Mouse (Mus musculus): ENCODE measurements around the gene Sf1. TPM values are rescaled to one million over a fixed set of nuclear protein-coding genes. Genes with fewer than 3 reads are reported as not detected.

The Sf1 gene
- total RNA-seq, 2 experiments from 2014 or later, result 185 to 186 TPM

DNA sequence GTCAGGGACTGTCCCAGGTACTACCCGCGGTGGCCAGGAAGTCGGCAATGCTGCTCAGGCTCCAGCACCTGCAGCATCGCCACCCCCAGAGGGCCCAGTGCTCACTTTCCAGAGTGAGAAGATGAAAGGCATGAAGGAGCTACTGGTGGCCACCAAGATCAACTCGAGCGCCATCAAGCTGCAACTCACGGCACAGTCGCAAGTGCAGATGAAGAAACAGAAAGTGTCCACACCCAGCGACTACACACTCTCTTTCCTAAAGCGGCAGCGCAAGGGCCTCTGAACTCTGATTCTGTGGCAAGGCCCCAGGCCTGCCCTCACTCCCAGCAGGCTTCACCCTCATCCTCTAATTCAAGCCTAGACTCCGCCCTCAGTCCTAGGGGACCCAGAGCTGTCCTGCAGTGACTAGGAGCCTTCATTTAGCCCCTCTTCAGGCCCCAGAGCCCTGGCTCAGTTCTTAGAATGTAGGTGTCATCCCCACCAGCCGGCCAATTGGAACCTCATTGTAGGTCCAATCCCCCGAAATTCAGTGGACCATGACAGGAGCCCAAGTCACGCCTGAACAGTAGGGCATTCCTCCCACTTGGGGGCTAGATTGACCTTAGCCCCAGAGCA is 23.5 kb upstream of the Sf1 start:
- DNase-seq (ENCODE audit: low spot score in 2 of 2), result no peak
- intact Hi-C loops (cut with DNase I), result loop anchor here (10.0 kb wide), 1 partner anchor 255 kb away; the partner anchor contains the start of genes Cdca5, Gm28374, Tmem262 and Zfpl1

- peak in 1 of 2 experiments; percentile 66 for DNase-seq (ENCODE audit: low spot score in 2 of 2)
- intact Hi-C loops (cut with DNase I), result no loop called here
Observed at GRCm38 (mm10) chr19:6340524-6341452, 22.7 kb upstream of the Sf1 start, which contains the start of gene Map4k2. Gene Map4k2, plus strand, starts transcription at chr19:6341135.

DNA sequence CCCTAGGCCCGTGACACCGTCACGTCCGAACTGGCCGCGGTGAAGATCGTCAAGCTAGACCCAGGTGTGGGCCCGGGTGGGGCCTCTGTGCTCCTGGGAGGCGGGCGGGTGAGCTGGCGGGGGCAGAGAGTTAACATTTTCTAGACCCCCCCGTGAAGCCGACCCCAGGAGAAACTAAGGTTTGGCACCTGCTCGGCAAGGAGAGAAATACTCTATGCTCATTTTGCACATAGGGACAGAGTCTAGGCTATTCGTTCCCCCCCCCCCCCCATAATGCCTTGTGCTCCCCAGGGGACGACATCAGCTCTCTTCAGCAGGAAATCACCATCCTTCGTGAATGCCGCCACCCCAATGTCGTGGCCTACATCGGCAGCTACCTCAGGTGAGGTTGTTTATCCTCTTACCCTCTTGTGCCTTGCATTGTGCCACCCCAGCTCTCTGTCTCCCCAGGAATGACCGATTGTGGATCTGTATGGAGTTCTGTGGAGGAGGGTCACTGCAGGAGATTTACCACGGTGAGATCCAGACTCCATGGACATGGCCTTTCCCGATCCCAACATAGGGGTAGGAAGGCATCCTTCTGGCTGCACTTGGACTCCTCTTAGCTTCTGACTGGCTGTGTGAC is 21.9 kb upstream of the Sf1 start:
- intact Hi-C loops (cut with DNase I), result no loop called here
- no peak for DNase-seq (ENCODE audit: low spot score in 2 of 2)

DNA sequence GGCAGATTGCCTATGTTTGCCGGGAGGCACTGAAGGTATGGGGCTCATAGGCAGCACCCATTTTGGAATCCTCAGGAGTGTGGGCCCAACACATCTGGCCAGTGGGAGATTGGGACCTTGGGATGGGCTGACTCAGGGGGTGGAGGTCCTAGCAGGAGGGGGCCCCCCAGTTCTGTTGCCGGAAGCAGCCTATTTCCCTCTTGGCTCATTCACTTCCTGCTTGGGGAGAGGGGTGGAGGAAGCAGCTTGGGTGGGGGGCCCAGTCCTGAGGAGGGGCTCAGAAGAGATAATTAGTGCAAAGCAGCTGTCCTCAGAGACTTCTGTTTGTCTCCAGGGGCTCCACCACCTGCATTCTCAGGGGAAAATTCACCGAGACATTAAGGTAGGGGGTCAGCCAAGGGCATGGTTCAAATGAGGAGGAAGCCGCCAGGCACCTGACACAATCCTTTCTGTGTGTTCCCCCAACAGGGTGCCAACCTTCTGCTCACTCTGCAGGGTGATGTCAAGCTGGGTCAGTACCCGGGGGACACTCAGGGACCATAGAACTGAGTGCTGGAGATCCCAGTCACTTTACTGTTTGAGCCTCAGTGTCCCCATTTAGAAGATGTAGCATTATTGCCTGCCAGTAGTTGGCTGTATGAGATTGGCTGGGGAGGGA is 21.1 kb upstream of the Sf1 start:
- no peak for DNase-seq (ENCODE audit: low spot score in 2 of 2)
- intact Hi-C loops (cut with DNase I), result no loop called here

DNA sequence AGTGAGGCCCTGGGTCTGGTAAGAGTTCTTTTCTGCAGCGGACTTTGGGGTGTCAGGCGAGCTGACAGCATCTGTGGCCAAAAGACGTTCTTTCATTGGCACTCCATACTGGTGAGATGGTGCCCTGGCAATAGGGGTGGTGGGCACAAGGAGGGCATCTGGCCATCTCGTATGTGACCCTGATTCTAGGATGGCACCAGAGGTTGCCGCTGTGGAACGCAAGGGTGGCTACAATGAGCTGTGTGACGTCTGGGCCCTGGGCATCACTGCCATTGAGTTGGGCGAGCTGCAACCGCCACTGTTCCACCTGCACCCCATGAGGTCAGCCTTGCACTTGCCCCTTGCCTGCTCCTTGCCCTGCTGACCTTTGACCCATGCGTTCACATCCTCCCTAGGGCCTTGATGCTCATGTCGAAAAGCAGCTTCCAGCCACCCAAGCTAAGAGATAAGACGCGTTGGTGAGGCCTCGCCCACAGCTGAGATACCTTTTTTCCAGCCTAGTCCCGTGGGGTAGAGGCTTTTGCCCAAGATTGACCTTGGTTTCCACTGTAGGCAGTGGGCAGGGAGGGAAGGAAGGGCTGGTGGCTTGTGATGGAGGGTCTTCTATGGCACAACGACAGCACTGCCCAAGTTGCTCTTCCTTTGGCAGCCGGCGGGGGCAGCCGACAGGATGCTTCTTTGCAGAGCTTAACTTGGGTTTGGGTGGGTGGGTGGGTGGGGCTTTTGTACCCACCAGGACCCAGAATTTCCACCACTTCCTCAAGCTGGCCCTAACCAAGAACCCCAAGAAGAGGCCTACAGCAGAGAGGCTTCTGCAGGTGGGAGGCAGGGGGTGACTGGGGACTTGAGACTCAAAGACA is 20.2 kb upstream of the Sf1 start:
- intact Hi-C loops (cut with DNase I), result no loop called here
- DNase-seq (ENCODE audit: low spot score in 2 of 2), result no peak

DNA sequence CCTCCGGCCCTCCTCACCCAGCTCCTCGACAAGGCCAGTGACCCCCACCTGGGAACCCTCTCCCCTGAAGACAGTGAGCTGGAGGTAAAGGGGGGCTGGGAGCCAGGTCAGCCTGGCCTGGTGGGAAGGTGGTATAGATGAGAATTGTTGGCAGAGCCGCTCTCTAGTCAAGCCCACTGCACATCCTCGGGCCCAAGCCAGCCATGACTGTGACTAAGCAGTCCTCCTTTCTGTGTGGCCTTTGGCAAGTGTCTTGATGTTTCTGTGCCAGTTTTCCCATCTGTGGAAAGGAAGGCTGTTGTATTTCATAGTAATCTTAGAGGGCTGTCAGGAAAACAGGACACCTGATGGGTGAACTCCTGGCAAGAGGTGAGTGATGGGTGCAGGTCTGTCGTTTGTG is 19.5 kb upstream of the Sf1 start:
- no peak for DNase-seq (ENCODE audit: low spot score in 2 of 2)
- intact Hi-C loops (cut with DNase I), result no loop called here

DNA sequence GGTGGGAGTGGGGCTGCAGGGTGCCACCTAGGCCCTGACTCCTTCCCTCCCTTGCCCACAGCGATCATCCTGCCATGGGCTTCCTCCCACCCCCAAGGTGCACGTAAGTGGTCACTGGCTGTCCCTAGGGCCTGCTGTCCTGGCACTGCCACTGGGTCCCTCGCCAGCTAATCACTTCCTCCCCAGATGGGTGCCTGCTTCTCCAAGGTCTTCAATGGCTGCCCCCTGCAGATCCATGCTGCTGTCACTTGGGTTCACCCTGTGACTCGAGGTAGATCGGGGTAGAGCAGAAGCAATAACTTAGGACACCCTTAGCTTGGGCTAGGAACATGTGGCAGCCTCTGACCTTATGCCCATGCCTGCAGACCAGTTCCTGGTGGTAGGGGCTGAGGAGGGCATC is 17.5 kb upstream of the Sf1 start:
- DNase-seq (ENCODE audit: low spot score in 2 of 2), result no peak
- intact Hi-C loops (cut with DNase I), result no loop called here

- no peak for DNase-seq (ENCODE audit: low spot score in 2 of 2)
- intact Hi-C loops (cut with DNase I), result no loop called here
Observed at GRCm38 (mm10) chr19:6346661-6347060, 16.8 kb upstream of the Sf1 start.

DNA sequence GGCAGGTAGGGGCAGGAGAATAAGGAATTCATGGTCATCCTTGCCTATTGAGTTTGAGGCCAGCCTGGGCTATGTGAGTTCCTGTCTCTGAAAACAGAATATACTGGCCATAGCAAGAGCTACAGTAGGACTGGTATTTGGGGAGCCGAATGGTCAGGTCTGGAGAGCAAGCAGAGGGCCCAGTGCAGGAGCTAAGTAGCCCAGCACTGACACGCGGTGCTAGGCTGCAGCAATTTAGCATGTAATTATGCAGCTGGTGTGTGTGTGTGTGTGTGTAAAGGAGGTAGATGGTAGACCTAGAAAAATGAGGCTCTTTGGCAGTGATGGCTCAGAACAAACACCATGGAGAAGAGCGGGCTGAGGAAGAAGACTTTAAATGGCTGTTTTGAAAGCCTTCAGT is 15.9 kb upstream of the Sf1 start:
- DNase-seq (ENCODE audit: low spot score in 2 of 2), result no peak
- intact Hi-C loops (cut with DNase I), result no loop called here

- DNase-seq (ENCODE audit: low spot score in 2 of 2), result no peak
- intact Hi-C loops (cut with DNase I), result no loop called here
Observed at GRCm38 (mm10) chr19:6348717-6349116, 14.8 kb upstream of the Sf1 start.

GRCm38 (mm10) chr19:6349215-6349983 is 14.1 kb upstream of the Sf1 start:
- intact Hi-C loops (cut with DNase I), result no loop called here
- no peak for DNase-seq (ENCODE audit: low spot score in 2 of 2)

DNA sequence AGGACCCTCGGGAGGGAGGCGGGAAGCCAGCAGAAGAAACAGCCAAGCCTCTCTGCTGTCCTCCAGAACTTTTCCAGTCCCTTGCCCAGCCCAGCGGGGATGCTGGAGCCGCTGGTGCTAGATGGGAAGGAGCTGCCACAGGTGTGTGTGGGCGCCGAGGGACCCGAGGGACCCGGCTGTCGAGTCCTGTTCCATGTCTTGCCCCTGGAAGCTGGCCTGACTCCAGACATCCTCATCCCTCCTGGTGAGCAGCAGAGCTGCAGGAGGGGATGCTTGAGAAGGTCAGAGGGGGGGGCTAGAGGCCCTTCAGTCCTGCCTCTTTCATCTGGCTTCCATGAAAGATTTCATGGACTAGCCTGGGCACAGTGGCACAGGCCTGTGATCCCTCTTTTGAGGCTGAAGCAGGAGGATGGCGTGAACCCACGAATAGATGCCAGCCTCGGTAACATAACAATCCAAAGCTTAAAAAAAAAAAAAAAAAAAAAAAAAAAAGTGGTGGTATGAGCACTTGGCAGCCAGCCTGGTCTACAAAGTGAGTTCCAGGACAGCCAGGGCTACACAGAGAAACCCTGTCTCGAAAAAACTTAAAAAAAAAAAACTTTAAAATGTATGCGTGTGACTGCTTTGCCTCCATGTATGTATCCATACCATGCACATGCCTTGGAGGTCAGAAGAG is 11.9 kb upstream of the Sf1 start:
- no peak for DNase-seq (ENCODE audit: low spot score in 2 of 2)
- intact Hi-C loops (cut with DNase I), result no loop called here

DNA sequence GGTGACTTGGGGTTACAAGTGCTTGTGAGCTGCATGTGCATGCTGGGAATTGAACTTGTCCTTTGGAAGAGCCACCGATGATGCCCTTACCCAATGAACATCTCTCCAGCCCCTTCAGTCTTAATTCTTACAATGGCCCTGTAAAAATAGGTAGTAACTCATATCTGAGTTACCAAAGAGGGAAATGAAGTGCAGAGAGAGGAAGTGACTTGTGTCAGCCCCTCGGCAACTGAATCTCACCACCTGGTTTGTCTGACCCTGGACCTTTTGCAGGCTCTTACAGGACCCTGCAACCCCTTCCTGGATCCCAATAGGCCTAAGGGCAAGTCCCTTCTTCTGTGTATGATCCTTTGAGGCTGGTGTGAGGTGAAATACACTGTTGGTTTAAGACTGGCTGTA is 11.4 kb upstream of the Sf1 start:
- DNase-seq (ENCODE audit: low spot score in 2 of 2), result no peak
- intact Hi-C loops (cut with DNase I), result no loop called here

DNA sequence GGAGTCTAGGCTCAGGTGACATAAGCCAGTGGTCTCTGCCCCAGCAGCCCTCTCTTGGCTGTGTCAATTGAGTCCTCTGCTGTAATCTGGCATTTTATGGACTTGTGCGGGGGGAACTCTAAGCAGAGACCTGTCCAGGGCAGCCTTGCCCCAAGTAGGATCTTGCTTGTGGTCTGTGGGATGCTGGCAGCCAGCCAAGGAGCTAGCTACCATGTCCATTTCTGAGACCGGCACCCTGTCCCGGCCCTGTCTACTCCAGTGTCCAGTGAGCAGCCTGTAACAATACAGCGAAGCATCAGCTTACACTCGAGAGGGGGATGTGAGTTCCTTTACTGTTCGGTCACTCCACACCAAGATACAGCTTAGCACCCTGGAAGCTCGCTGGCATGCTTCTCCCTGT is 9.5 kb upstream of the Sf1 start:
- intact Hi-C loops (cut with DNase I), result no loop called here

GRCm38 (mm10) chr19:6361291-6361690 is 2.2 kb upstream of the Sf1 start:
- DNase-seq (ENCODE audit: low spot score in 2 of 2), result no peak
- intact Hi-C loops (cut with DNase I), result no loop called here

More for the DNA sequence above, 9.5 kb upstream of the Sf1 start:
- DNase-seq (ENCODE audit: low spot score in 2 of 2), result no peak

DNA sequence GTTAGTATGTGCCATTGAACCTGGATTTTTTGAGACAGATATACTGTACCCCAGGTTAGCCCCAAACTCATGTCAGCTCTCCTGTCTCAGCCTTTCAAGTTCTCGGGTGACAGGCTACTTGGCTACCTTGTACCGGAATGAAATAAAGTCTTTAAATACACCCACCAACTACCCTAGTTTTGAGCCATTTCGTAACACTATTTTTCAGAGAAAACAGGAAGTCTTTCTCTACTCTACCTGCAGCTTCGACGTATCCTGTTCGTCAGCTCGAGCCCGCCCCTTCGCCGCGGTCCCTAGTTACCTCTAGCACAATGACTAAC is 439 bp upstream of the Sf1 start:
- no peak for DNase-seq (ENCODE audit: low spot score in 2 of 2)
- intact Hi-C loops (cut with DNase I), result no loop called here

- peak; percentile 90 to 92 for DNase-seq (ENCODE audit: low spot score in 2 of 2)
- intact Hi-C loops (cut with DNase I), result no loop called here
Observed at GRCm38 (mm10) chr19:6364317-6364725, 831 bp downstream of the Sf1 start.

GRCm38 (mm10) chr19:6364842-6365241 is 1.4 kb downstream of the Sf1 start:
- intact Hi-C loops (cut with DNase I), result no loop called here
- no peak for DNase-seq (ENCODE audit: low spot score in 2 of 2)
